Mouse (Mus musculus) thymus, adult 2 months (tissue): ENCODE data around the gene Dhx37.
"Not testable (repeated sequence)": the region's sequence is repeated elsewhere in the genome, so short reads cannot be mapped to it uniquely, and the experiment has no call there.

Experiments used
- CTCF ChIP-seq: fragments of 200-500 bp; IDR thresholded peaks from 2 replicates; pipeline ENCODE4 v1.5.1; 2012; ENCODE audit warnings: mild to moderate bottlenecking, control low read depth, low read length, moderate library complexity, borderline replicate concordance; ENCODE audit not compliant: control insufficient read depth, poor library complexity, insufficient read depth; ENCODE audit errors: extremely low read depth
- POLR2A ChIP-seq: fragments of 200-500 bp; IDR thresholded peaks from 2 replicates; pipeline ENCODE4 v1.6.1; 2012; ENCODE audit warnings: mild to moderate bottlenecking, low read length, control low read depth, moderate library complexity; ENCODE audit not compliant: control insufficient read depth, poor library complexity, insufficient read depth; ENCODE audit errors: extremely low read depth

DNA sequence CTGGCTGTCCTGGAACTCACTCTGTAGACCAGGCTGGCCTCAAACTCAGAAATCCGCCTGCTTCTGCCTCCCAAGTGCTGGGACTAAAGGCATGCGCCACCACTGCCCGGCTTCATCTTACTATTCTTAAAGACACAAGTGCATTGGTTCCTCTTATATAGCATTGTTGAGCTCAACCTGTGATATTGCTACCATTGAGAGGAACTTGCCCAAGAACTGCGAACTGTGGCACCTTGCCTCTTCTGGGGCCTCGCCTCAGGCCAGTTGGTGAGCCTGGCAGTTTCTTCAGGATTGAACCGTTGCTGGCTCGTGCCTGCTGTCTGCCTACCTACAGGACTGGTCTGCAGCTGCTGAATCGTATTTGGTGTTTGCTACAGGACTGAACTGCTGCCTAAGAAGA lies 21.4 kb downstream of the Dhx37 start:
- not testable (repeated sequence) for TF ChIP-seq CTCF, POLR2A
